Mouse (Mus musculus): ENCODE data around the gene Dusp3. TPM values are rescaled to one million over a fixed set of nuclear protein-coding genes. Genes with fewer than 3 reads are reported as not detected.

Gene Dusp3
- polyA plus RNA-seq, 1 experiment from 2014 or later: 11.2 TPM

DNA sequence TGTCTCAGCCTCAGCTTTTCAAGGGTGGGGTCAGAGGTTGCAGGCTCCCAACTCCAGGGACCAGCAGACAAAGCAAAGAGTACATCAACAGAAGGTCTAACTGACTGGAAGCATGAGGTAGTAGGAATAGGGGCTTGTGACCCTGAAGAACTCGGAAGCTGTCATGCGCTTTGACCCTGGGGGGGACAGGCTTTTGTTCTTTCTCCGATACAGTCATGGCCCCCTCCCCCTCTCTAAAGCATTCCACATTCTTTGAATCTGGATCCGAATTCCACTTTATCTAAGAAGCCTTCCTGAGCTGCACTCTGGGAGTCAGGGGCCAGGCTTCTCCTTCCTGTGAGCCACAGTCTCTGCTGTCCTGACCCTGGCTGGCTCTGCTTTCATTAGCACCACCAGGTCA, 54.8 kb downstream of the Dusp3 start:
- ATAC-seq (ENCODE audit: insufficient number of reproducible peaks, insufficient read depth, low FRiP score, low TSS enrichment, low read depth): no peak
- WGBS: 62% methylated on average over 4 of the region's 4 CpGs
- peaks cover 26% of the 10 kb centered on the region for H3K27me3 ChIP-seq

DNA sequence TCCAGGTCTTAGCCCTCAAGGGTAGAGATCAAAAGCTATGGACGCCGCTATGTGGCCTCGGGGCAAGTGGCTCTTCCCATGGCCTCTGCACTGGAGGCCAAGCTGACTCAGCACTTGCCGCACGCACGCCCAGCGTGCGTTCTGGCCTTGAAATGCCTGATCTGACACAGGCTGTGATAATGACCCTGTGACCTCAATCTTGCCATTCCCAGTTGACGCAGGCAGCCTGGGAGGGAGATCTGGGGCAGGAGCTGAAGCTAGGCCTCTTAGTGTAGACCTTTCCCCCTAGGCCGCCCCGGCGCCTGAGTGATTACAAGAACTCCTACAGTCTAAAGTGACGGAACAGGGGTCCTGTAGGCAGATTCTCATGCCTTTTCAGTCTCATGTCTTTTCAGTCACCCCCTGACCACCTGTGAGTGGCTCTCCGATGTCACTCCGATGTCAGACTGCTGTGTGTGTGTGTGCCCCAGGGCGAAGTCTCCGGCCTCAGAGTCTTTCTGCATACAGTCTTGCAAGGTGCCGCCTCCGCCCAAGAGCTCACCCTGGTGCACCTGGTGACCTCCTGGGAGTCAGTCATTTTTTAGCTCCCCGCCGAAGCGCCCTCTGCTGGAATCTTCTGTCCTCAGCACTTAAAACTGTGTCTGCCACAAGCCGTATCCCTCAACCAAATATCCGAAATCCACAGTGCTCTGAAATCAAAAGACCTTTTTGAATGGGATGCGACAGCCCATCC, 58.6 kb downstream of the Dusp3 start:
- H3K27ac ChIP-seq: no peak overlapping the region
- ATAC-seq (ENCODE audit: insufficient number of reproducible peaks, insufficient read depth, low FRiP score, low TSS enrichment, low read depth): no peak
- H3K27me3 ChIP-seq: peaks cover 15% of the 10 kb centered on the region
- H3K36me3 ChIP-seq: no peaks in the 10 kb centered on the region
- WGBS: 22% methylated on average over 25 of the region's 25 CpGs
- no peak overlapping the region for H3K9ac ChIP-seq (replicated peaks)
- H3K4me2 ChIP-seq: no peak overlapping the region; the same call in 1 of the 2 replicates
- no peak overlapping the region for H3K4me3 ChIP-seq (replicated peaks)
- peaks cover 9% of the 10 kb centered on the region for H3K4me1 ChIP-seq (replicated peaks)
- H3K9me3 ChIP-seq: no peaks in the 10 kb centered on the region

More for the DNA sequence above, 54.8 kb downstream of the Dusp3 start:
- H3K9ac ChIP-seq (replicated peaks): no peak overlapping the region
- no peak overlapping the region for H3K4me3 ChIP-seq (replicated peaks)
- H3K4me1 ChIP-seq (replicated peaks): peaks cover 12% of the 10 kb centered on the region
- no peaks in the 10 kb centered on the region for H3K9me3 ChIP-seq
- no peak overlapping the region for H3K27ac ChIP-seq
- H3K4me2 ChIP-seq: no peak overlapping the region
- no peaks in the 10 kb centered on the region for H3K36me3 ChIP-seq

DNA sequence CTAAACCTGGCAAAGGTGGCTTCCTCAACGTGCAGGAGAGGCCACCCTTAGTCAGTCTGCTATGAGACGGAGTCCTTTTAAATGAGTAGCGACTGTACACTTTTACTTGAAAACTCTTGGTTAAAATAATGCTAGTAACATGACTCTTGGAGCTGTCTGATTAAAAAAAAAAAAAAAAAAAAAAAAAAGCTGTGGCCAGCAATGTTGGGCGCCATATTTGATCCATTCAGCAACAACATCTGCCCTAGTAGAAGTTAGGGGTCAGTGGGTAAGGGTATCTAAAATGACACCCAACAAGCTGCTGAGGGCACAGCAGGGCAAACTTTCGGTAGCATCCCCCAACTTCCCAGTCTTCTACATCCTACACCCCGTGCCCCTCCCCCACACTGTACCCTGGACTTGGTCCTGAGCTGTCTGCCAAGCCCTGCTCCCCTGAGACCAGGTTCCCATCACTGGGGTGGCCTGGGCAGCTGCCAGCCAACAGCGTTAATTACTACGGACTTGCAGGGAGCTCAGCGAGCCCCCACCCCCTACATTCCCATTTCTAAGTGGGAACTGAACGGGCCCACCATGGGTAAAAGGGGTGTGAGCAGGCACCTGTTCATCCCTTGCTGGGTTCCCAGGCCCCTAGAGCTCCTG, 59.7 kb downstream of the Dusp3 start:
- Histone ChIP-seq H3K27ac (no peak overlapping the region), H3K27me3 (peaks cover 15% of the 10 kb centered on the region), H3K9me3 (no peaks in the 10 kb centered on the region), H3K36me3 (no peaks in the 10 kb centered on the region), H3K4me2 (no peak overlapping the region), H3K4me1 (replicated peaks) (peaks cover 9% of the 10 kb centered on the region), H3K9ac (replicated peaks) (no peak overlapping the region), H3K4me3 (replicated peaks) (no peak overlapping the region)
- 77% methylated on average over 10 of the region's 10 CpGs for WGBS
- ATAC-seq (ENCODE audit: insufficient number of reproducible peaks, insufficient read depth, low FRiP score, low TSS enrichment, low read depth): no peak

DNA sequence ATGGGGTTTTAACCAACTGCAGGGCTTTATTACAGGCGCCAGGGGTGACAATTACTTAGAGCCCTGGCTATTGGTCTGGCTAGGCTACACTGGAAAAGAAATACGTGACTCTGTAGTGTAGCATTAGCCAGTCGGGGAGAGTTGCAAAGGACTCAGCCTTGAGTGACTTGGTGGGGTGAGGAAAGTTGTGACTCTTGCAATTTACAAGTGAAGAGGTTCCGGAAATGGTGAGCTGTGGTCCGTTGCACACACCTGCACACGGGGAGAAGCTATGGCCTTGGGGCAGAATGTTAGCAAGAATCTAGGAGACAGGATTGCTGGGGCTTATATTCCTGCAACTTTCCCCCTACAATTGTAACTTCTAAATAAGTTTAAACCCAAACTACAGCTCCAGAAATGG, 61.2 kb downstream of the Dusp3 start:
- Histone ChIP-seq H3K4me1 (replicated peaks) (peaks cover 9% of the 10 kb centered on the region), H3K4me3 (replicated peaks) (no peak overlapping the region), H3K27me3 (peaks cover 10% of the 10 kb centered on the region), H3K9ac (replicated peaks) (no peak overlapping the region), H3K4me2 (no peak overlapping the region), H3K9me3 (no peaks in the 10 kb centered on the region), H3K36me3 (no peaks in the 10 kb centered on the region), H3K27ac (no peak overlapping the region)
- no peak for ATAC-seq (ENCODE audit: insufficient number of reproducible peaks, insufficient read depth, low FRiP score, low TSS enrichment, low read depth)
- WGBS: 59% methylated on average over 6 of the region's 6 CpGs

DNA sequence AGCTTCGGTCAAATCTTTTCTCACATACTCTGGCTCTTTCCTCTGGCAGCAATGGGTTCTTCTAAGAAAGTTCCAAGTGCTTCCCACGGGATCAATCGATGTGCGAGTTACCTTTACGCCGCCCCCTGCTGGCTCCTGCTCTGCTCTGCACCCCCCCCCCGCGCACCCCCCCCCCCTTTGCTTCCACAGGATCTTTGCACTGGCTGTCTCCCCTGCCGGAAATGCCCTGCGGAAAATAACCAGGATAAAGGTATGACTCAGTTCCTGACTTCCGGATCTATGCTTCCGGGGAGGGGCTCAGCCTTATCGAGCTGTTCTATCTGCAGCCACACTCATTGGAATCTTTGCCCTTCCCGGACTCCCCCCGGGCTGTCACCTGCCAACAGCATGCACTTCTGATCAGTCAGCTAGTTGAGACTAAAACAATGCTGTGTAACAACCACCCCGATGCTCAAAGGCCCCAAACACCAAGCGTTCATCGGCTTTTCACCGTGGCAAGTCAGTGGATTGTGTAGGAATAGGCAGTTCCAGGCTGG, 62.3 kb downstream of the Dusp3 start:
- Histone ChIP-seq H3K36me3 (no peaks in the 10 kb centered on the region), H3K4me1 (replicated peaks) (peaks cover 9% of the 10 kb centered on the region), H3K27me3 (peaks cover 10% of the 10 kb centered on the region), H3K27ac (no peak overlapping the region), H3K4me2 (no peak overlapping the region), H3K9me3 (no peaks in the 10 kb centered on the region), H3K9ac (replicated peaks) (no peak overlapping the region), H3K4me3 (replicated peaks) (no peak overlapping the region)
- no peak for ATAC-seq (ENCODE audit: insufficient number of reproducible peaks, insufficient read depth, low FRiP score, low TSS enrichment, low read depth)
- WGBS: 76% methylated on average over 16 of the region's 19 CpGs

DNA sequence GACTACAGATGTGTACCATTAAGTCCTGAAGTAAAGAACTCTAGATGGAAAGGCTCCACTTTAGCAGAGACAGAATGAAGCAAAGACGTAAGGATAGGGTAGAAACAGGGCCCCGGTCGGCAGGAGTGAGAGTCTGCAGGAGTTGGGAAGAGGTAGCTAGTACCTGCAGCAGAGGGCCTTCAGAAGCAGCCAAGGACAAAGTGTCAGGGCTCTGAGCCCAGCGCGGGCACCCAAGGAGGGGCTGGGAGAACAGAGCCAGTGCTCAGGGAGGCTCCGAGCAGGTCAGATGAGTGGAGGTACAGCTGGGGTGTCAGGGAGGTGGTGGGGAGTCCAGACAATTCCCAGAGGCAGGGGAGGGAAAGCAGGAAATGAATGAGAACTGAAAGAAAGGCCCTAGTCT, 62.8 kb downstream of the Dusp3 start:
- Histone ChIP-seq H3K4me3 (replicated peaks) (no peak overlapping the region), H3K27me3 (peaks cover 13% of the 10 kb centered on the region), H3K36me3 (no peaks in the 10 kb centered on the region), H3K4me2 (no peak overlapping the region), H3K9ac (replicated peaks) (no peak overlapping the region), H3K27ac (no peak overlapping the region), H3K4me1 (replicated peaks) (peaks cover 9% of the 10 kb centered on the region), H3K9me3 (no peaks in the 10 kb centered on the region)
- ATAC-seq (ENCODE audit: insufficient number of reproducible peaks, insufficient read depth, low FRiP score, low TSS enrichment, low read depth): no peak
- 80% methylated on average over 6 of the region's 6 CpGs for WGBS

DNA sequence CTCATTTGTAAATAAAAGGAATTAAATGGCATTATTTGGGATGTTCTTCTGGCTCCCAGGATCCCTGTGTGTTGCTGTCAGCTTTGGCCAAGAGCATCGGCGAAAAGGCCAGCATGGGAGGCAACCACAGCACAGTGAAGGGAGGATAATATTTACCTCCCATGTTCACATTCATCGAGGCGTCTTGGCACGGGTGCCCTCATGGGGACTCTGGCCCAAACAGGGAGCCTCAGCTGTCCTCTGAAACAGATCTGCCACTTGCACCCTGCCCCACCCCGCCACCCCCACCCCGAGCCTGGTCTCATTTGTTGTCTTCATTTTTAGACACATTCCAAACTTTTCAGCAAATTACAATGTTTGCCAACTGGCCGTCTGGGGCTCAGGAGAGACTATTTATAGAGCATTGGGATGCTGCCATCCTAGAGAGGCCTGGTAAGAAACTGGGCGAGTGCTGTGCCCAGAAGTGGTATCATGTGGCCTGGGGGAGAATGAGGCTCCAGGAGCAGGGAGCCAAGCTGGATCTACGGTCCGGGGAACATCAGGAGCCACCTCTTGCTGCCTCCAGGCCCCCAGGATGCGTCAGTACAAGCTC, 65.4 kb downstream of the Dusp3 start:
- no peak overlapping the region for H3K4me2 ChIP-seq
- WGBS: 82% methylated on average over 12 of the region's 12 CpGs
- no peaks in the 10 kb centered on the region for H3K36me3 ChIP-seq
- H3K4me3 ChIP-seq (replicated peaks): no peak overlapping the region
- H3K9me3 ChIP-seq: no peaks in the 10 kb centered on the region
- no peak for ATAC-seq (ENCODE audit: insufficient number of reproducible peaks, insufficient read depth, low FRiP score, low TSS enrichment, low read depth)
- H3K27ac ChIP-seq: no peak overlapping the region
- H3K9ac ChIP-seq (replicated peaks): no peak overlapping the region
- no peaks in the 10 kb centered on the region for H3K4me1 ChIP-seq (replicated peaks)
- peaks cover 37% of the 10 kb centered on the region for H3K27me3 ChIP-seq

Other genes with a start within 250 kb of the Dusp3 start
- gene Etv4, start 201.6 kb downstream of the Dusp3 start, polyA plus RNA-seq (2016; fragmentation: Nextera tagmentation; extraction: Ambion mirVana): 22.9 and 26.2 TPM in 2 replicates
- gene Meox1, start 92.6 kb downstream of the Dusp3 start, polyA plus RNA-seq (2016; fragmentation: Nextera tagmentation; extraction: Ambion mirVana): 13.5 and 14.1 TPM in 2 replicates
- 1.1 and 1.2 TPM in 2 replicates for gene Sost, start 20.0 kb downstream of the Dusp3 start, polyA plus RNA-seq (2016; fragmentation: Nextera tagmentation; extraction: Ambion mirVana)
- not detected in 2 replicates for gene Cfap97d1, start 2.7 kb downstream of the Dusp3 start, polyA plus RNA-seq (2016; fragmentation: Nextera tagmentation; extraction: Ambion mirVana)
- gene Mpp3, start 41.4 kb upstream of the Dusp3 start, polyA plus RNA-seq (2016; fragmentation: Nextera tagmentation; extraction: Ambion mirVana): 13.7 and 16.3 TPM in 2 replicates
- 0.40 and 0.70 TPM in 2 replicates for gene Cd300lg, start 54.5 kb upstream of the Dusp3 start, polyA plus RNA-seq (2016; fragmentation: Nextera tagmentation; extraction: Ambion mirVana)
- 12.6 and 14.3 TPM in 2 replicates for gene Mpp2, start 101.5 kb upstream of the Dusp3 start, polyA plus RNA-seq (2016; fragmentation: Nextera tagmentation; extraction: Ambion mirVana)
- not detected in 2 replicates for gene Ppy, start 114.3 kb upstream of the Dusp3 start, polyA plus RNA-seq (2016; fragmentation: Nextera tagmentation; extraction: Ambion mirVana)
- not detected in 2 replicates for gene Pyy, start 120.8 kb upstream of the Dusp3 start, polyA plus RNA-seq (2016; fragmentation: Nextera tagmentation; extraction: Ambion mirVana)
- gene Nags, start 158.5 kb upstream of the Dusp3 start, polyA plus RNA-seq (2016; fragmentation: Nextera tagmentation; extraction: Ambion mirVana): 0.24 TPM in 1 of 2 replicates, not detected in the other
- gene Tmem101, start 169.4 kb upstream of the Dusp3 start, polyA plus RNA-seq (2016; fragmentation: Nextera tagmentation; extraction: Ambion mirVana): 40.6 and 44.2 TPM in 2 replicates
- gene Lsm12, start 198.3 kb upstream of the Dusp3 start, polyA plus RNA-seq (2016; fragmentation: Nextera tagmentation; extraction: Ambion mirVana): 103 TPM in 2 replicates
- 36.6 and 36.8 TPM in 2 replicates for gene G6pc3, start 202.6 kb upstream of the Dusp3 start, polyA plus RNA-seq (2016; fragmentation: Nextera tagmentation; extraction: Ambion mirVana)
- gene Hdac5, start 243.2 kb upstream of the Dusp3 start, polyA plus RNA-seq (2016; fragmentation: Nextera tagmentation; extraction: Ambion mirVana): 58.1 and 64.3 TPM in 2 replicates

All from limb, embryonic 12.5 days (tissue).